Mouse (Mus musculus): ENCODE results near the gene Gm10663. TPM values are rescaled to one million over a fixed set of nuclear protein-coding genes. Genes with fewer than 3 reads are reported as not detected.

Gene Gm10663
- polyA plus RNA-seq, 1 experiment: not detected

- Histone ChIP-seq H3K36me3 (ENCODE audit: control insufficient read depth, insufficient read depth, low read length) (no peaks in the 10 kb centered on the region), H3K4me3 (ENCODE audit: insufficient read depth, low read depth, low read length) (peak within 1 kb of the TSS; percentile 44), H3K4me1 (ENCODE audit: control insufficient read depth, insufficient read depth, low read length) (peaks cover 3% of the 10 kb centered on the region; the same call in 1 of the 2 replicates), H3K27me3 (replicated peaks; ENCODE audit: control insufficient read depth, insufficient read depth, low read length) (no peaks in the 10 kb centered on the region), H3K27ac (ENCODE audit: insufficient read depth, low read depth, low read length) (peak within 1 kb of the TSS; percentile 59)
- DNase-seq: peak; percentile 77
- no peak for TF ChIP-seq CTCF (conservative IDR thresholded peaks at IDR 0.05; ENCODE audit: insufficient read depth, insufficient read length, low read depth, low read length)
- no peak for TF ChIP-seq POLR2A (IDR thresholded peaks at IDR 0.05; ENCODE audit: low read depth, low read length)
- under 1% methylated on average over 8 of the region's 8 CpGs for WGBS
Observed at GRCm38 (mm10) chr8:65037117-65037533, 37.7 kb upstream of the Gm10663 start, which contains the start of gene Apela. Apela (minus strand) TSS chr8:65037336.

GRCm38 (mm10) chr8:65046565-65046964, 28.3 kb upstream of the Gm10663 start:
- H3K4me1 ChIP-seq (ENCODE audit: control insufficient read depth, insufficient read depth, low read length): no peaks in the 10 kb centered on the region
- no peak overlapping the region for H3K4me3 ChIP-seq (ENCODE audit: insufficient read depth, low read depth, low read length)
- WGBS: 71% methylated on average over 5 of the region's 5 CpGs
- no peaks in the 10 kb centered on the region for H3K36me3 ChIP-seq (ENCODE audit: control insufficient read depth, insufficient read depth, low read length)
- no peak for TF ChIP-seq POLR2A (IDR thresholded peaks at IDR 0.05; ENCODE audit: low read depth, low read length)
- no peak for TF ChIP-seq CTCF (conservative IDR thresholded peaks at IDR 0.05; ENCODE audit: insufficient read depth, insufficient read length, low read depth, low read length)
- H3K27me3 ChIP-seq (replicated peaks; ENCODE audit: control insufficient read depth, insufficient read depth, low read length): no peaks in the 10 kb centered on the region
- H3K27ac ChIP-seq (ENCODE audit: insufficient read depth, low read depth, low read length): no peak overlapping the region
- no peak for DNase-seq

GRCm38 (mm10) chr8:65047193-65047592, 27.6 kb upstream of the Gm10663 start:
- Histone ChIP-seq H3K4me1 (ENCODE audit: control insufficient read depth, insufficient read depth, low read length) (no peaks in the 10 kb centered on the region), H3K4me3 (ENCODE audit: insufficient read depth, low read depth, low read length) (no peak overlapping the region), H3K27ac (ENCODE audit: insufficient read depth, low read depth, low read length) (no peak overlapping the region), H3K36me3 (ENCODE audit: control insufficient read depth, insufficient read depth, low read length) (no peaks in the 10 kb centered on the region), H3K27me3 (replicated peaks; ENCODE audit: control insufficient read depth, insufficient read depth, low read length) (no peaks in the 10 kb centered on the region)
- TF ChIP-seq POLR2A (IDR thresholded peaks at IDR 0.05; ENCODE audit: low read depth, low read length): no peak
- no peak for TF ChIP-seq CTCF (conservative IDR thresholded peaks at IDR 0.05; ENCODE audit: insufficient read depth, insufficient read length, low read depth, low read length)
- no peak for DNase-seq
- WGBS: 94% methylated on average over 4 of the region's 4 CpGs

- Histone ChIP-seq H3K27ac (ENCODE audit: insufficient read depth, low read depth, low read length) (no peak overlapping the region), H3K27me3 (replicated peaks; ENCODE audit: control insufficient read depth, insufficient read depth, low read length) (no peaks in the 10 kb centered on the region), H3K36me3 (ENCODE audit: control insufficient read depth, insufficient read depth, low read length) (no peaks in the 10 kb centered on the region), H3K4me1 (ENCODE audit: control insufficient read depth, insufficient read depth, low read length) (no peaks in the 10 kb centered on the region), H3K4me3 (ENCODE audit: insufficient read depth, low read depth, low read length) (no peak overlapping the region)
- WGBS: 88% methylated on average over 4 of the region's 4 CpGs
- TF ChIP-seq POLR2A (IDR thresholded peaks at IDR 0.05; ENCODE audit: low read depth, low read length) (no peak), CTCF (conservative IDR thresholded peaks at IDR 0.05; ENCODE audit: insufficient read depth, insufficient read length, low read depth, low read length) (no peak)
- DNase-seq: no peak
Observed at GRCm38 (mm10) chr8:65047801-65048200, 27.0 kb upstream of the Gm10663 start.

- no peaks in the 10 kb centered on the region for H3K4me1 ChIP-seq (ENCODE audit: control insufficient read depth, insufficient read depth, low read length)
- 82% methylated on average over 3 of the region's 3 CpGs for whole genome bisulfite sequencing
- no peak overlapping the region for H3K27ac ChIP-seq (ENCODE audit: insufficient read depth, low read depth, low read length)
- no peaks in the 10 kb centered on the region for H3K36me3 ChIP-seq (ENCODE audit: control insufficient read depth, insufficient read depth, low read length)
- DNase-seq: no peak
- TF ChIP-seq POLR2A (IDR thresholded peaks at IDR 0.05; ENCODE audit: low read depth, low read length): no peak
- TF ChIP-seq CTCF (conservative IDR thresholded peaks at IDR 0.05; ENCODE audit: insufficient read depth, insufficient read length, low read depth, low read length): no peak
- no peak overlapping the region for H3K4me3 ChIP-seq (ENCODE audit: insufficient read depth, low read depth, low read length)
- H3K27me3 ChIP-seq (replicated peaks; ENCODE audit: control insufficient read depth, insufficient read depth, low read length): no peaks in the 10 kb centered on the region
Observed at GRCm38 (mm10) chr8:65053554-65053953, 21.3 kb upstream of the Gm10663 start.

- TF ChIP-seq POLR2A (IDR thresholded peaks at IDR 0.05; ENCODE audit: low read depth, low read length): no peak
- no peak for TF ChIP-seq CTCF (conservative IDR thresholded peaks at IDR 0.05; ENCODE audit: insufficient read depth, insufficient read length, low read depth, low read length)
- H3K27me3 ChIP-seq (replicated peaks; ENCODE audit: control insufficient read depth, insufficient read depth, low read length): no peaks in the 10 kb centered on the region
- no peak overlapping the region for H3K27ac ChIP-seq (ENCODE audit: insufficient read depth, low read depth, low read length)
- no peak overlapping the region for H3K4me3 ChIP-seq (ENCODE audit: insufficient read depth, low read depth, low read length)
- no peaks in the 10 kb centered on the region for H3K4me1 ChIP-seq (ENCODE audit: control insufficient read depth, insufficient read depth, low read length)
- no peaks in the 10 kb centered on the region for H3K36me3 ChIP-seq (ENCODE audit: control insufficient read depth, insufficient read depth, low read length)
- DNase-seq: no peak
- WGBS: 28% methylated on average over 5 of the region's 5 CpGs
Observed at GRCm38 (mm10) chr8:65053968-65054367, 20.9 kb upstream of the Gm10663 start.

DNA sequence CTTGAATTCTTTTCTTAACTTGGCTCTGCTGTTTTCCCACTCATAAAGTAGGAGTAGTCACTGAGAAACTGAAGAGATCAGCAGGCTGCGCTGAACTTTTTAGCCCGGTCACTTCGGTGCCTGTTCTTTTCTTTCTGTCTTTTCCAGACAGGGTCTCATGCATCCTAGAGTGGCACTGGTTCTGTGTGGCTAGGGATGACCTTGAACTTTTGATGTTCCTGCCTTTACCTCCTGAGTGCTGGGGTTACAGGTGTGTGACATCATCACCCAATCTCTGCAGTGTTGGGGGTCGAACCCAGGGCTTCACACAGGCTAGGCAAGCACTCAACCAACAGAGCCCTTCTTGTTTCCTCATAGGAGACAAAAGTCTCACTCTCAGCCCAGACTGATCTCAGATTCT, 18.1 kb upstream of the Gm10663 start:
- TF ChIP-seq CTCF (conservative IDR thresholded peaks at IDR 0.05; ENCODE audit: insufficient read depth, insufficient read length, low read depth, low read length) (no peak), POLR2A (IDR thresholded peaks at IDR 0.05; ENCODE audit: low read depth, low read length) (no peak)
- H3K36me3 ChIP-seq (ENCODE audit: control insufficient read depth, insufficient read depth, low read length): no peaks in the 10 kb centered on the region
- H3K4me3 ChIP-seq (ENCODE audit: insufficient read depth, low read depth, low read length): no peak overlapping the region
- no peaks in the 10 kb centered on the region for H3K27me3 ChIP-seq (replicated peaks; ENCODE audit: control insufficient read depth, insufficient read depth, low read length)
- H3K27ac ChIP-seq (ENCODE audit: insufficient read depth, low read depth, low read length): no peak overlapping the region
- WGBS: 88% methylated on average over 4 of the region's 4 CpGs
- no peak for DNase-seq
- no peaks in the 10 kb centered on the region for H3K4me1 ChIP-seq (ENCODE audit: control insufficient read depth, insufficient read depth, low read length)

All from kidney, adult 2 months (tissue).